Mouse (Mus musculus): ENCODE measurements at regions not wholly inside any gene's neighbourhood (a gene's known extent, or its start where the extent isn't known, plus 50 kb on each side); places are given as distances from the start of the nearest gene placed in this dataset.

DNA sequence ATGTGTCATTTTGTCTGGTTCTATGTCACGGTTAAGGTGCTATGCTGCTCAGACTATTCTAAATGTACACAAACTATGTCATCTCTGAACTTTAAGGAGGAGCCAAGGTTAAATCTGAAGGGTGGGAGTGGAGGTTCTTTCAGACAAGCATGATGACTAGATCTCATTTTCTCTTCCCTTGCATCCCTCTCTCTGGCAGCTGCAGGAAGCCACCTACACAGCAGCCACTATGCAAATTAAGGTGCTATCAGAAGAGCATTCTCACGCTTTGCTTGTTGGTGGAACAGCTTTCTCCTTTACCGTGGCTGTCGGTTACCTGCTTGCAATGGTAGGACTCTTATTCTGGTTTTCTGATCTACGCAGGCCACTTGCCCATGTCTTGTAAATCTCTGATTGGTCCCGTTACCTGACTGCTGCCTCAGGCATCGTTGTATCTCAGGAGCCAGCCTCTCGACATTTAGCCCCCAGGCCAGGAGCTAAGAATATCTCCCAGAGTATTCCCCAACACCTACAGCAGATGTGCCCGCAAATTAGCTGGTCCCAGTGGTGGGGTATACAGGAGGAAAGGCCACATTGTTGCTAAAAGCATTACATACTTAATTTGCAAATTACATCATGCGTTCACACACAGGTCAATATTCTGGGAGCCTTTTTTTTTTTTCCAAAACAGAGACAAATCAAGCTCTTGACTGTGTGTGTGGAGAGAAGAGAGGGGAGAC, 192.6 kb downstream of the Emx2 start:
- no peak for TF ChIP-seq CTCF (IDR thresholded peaks at IDR 0.05; ENCODE audit: low read depth)
- TF ChIP-seq EP300 (IDR thresholded peaks at IDR 0.05; ENCODE audit: low read depth) = no peak
